Comparison of ENCODE assay signal across 8 mouse cellular contexts in genomic region chr2:158768350-158768749, GRCm38 (mm10). TPM values are rescaled to one million over a fixed set of nuclear protein-coding genes. Genes with fewer than 3 reads are reported as not detected.
A peak's percentile ranks its signal among the peaks of the same experiment; 100 is the strongest.
DNase-seq lines count a peak whose midpoint lies in the region; ATAC-seq lines count a peak whose summit lies in the region.

No protein-coding gene starts in this region.

- H3K4me1 ChIP-seq in forebrain, embryonic 15.5 days: peaks cover 51% of the 10 kb centered on the region
- peaks cover 46% of the 10 kb centered on the region for H3K4me1 ChIP-seq in limb, embryonic 13.5 days

- no peak for ATAC-seq in monocyte, adult 5-6 weeks (replicated peaks; ENCODE audit: insufficient number of reproducible peaks, low FRiP score, low TSS enrichment, poor library complexity, severe bottlenecking)
- peak; percentile 12; the same call in 1 of the 2 replicates for ATAC-seq in forebrain, embryonic 15.5 days (replicated peaks)
- no peak for ATAC-seq in limb, embryonic 13.5 days (ENCODE audit: low FRiP score, low read depth)

- peak; percentile 3 to 21 for DNase-seq in monocyte, adult 2 months (ENCODE audit: low read depth in 1 of 2, low spot score in 2 of 2)
- DNase-seq in adrenal gland, postnatal 10 days: peak; percentile 53
- DNase-seq in naive thymus-derived CD4-positive, alpha-beta T cell, adult 2 months (ENCODE audit: low read depth): peak; percentile 70
- DNase-seq in frontal cortex, postnatal 25 days (ENCODE audit: low spot score in 2 of 2): no peak
- DNase-seq in urinary bladder, postnatal 36 days (ENCODE audit: low spot score in 2 of 2): no peak

- peak overlapping the region; percentile 47 for H3K9ac ChIP-seq in forebrain, embryonic 15.5 days (replicated peaks)
- H3K9ac ChIP-seq in limb, embryonic 13.5 days: peak overlapping the region; percentile 77

- H3K27ac ChIP-seq in forebrain, embryonic 15.5 days (replicated peaks): no peak overlapping the region
- peak overlapping the region; percentile 82 for H3K27ac ChIP-seq in limb, embryonic 13.5 days

- WGBS in forebrain, embryonic 15.5 days: under 1% methylated on average over 37 of the region's 37 CpGs
- under 1% methylated on average over 37 of the region's 37 CpGs for WGBS in limb, embryonic 13.5 days

- H3K4me2 ChIP-seq in forebrain, embryonic 15.5 days (replicated peaks): peak overlapping the region; percentile 94
- H3K4me2 ChIP-seq in limb, embryonic 13.5 days (replicated peaks): peak overlapping the region; percentile 91

- H3K27me3 ChIP-seq in forebrain, embryonic 15.5 days: no peaks in the 10 kb centered on the region
- no peaks in the 10 kb centered on the region for H3K27me3 ChIP-seq in limb, embryonic 13.5 days

- no peaks in the 10 kb centered on the region for H3K36me3 ChIP-seq in forebrain, embryonic 15.5 days
- H3K36me3 ChIP-seq in limb, embryonic 13.5 days: peaks cover 6% of the 10 kb centered on the region; the same call in 1 of the 2 replicates

- H3K9me3 ChIP-seq in forebrain, embryonic 15.5 days: no peaks in the 10 kb centered on the region
- no peaks in the 10 kb centered on the region for H3K9me3 ChIP-seq in limb, embryonic 13.5 days

- H3K4me3 ChIP-seq in forebrain, embryonic 15.5 days: peak overlapping the region; percentile 55
- H3K4me3 ChIP-seq in limb, embryonic 13.5 days: peak overlapping the region; percentile 78

RNA-seq across cellular contexts. Expression of gene Fam83d, which starts 0.5 kb away (rescaled TPM):
- total RNA-seq in monocyte, adult 5-6 weeks (2017): 1.9 to 2.2 TPM in 2 of 3 replicates, not detected in the other
- 1 to 10 TPM; 7.1 to 7.6 TPM for total RNA-seq in adrenal gland, postnatal 10 days (2021)
- 22.0 and 22.8 TPM in 2 replicates for polyA plus RNA-seq in forebrain, embryonic 15.5 days (2015; fragmentation: Nextera tagmentation; extraction: Ambion mirVana)
- polyA plus RNA-seq in limb, embryonic 13.5 days (2015; fragmentation: Nextera tagmentation; extraction: Ambion mirVana): 43.6 and 49.4 TPM in 2 replicates

RNA-seq across cellular contexts. Expression of gene Dhx35, which starts 26.3 kb away (rescaled TPM):
- total RNA-seq in monocyte, adult 5-6 weeks (2017): 15.9 to 33.1 TPM (median 20.6 TPM) in 3 replicates
- total RNA-seq in adrenal gland, postnatal 10 days (2021): 10 to 100 TPM; 11.5 to 16.7 TPM
- 17.1 and 17.3 TPM in 2 replicates for polyA plus RNA-seq in forebrain, embryonic 15.5 days (2015; fragmentation: Nextera tagmentation; extraction: Ambion mirVana)
- 13.2 and 13.8 TPM in 2 replicates for polyA plus RNA-seq in limb, embryonic 13.5 days (2015; fragmentation: Nextera tagmentation; extraction: Ambion mirVana)

Comparison
In these comparisons a context has a peak if more than half of its experiments do, and no peak if none do; other contexts are left out.
1. DNase-seq: peak in monocyte, adult 2 months (2 of 2), adrenal gland, postnatal 10 days (single experiment) and naive thymus-derived CD4-positive, alpha-beta T cell, adult 2 months (single experiment); none in frontal cortex, postnatal 25 days (0 of 2) and urinary bladder, postnatal 36 days (0 of 2).